Mouse (Mus musculus) regulatory T cell (primary cell): ENCODE data around the gene Ncoa3.
"Not testable (repeated sequence)": the region's sequence is repeated elsewhere in the genome, so short reads cannot be mapped to it uniquely, and the experiment has no call there.

ENCODE experiments used
- in situ Hi-C: fragments of 300-600 bp; cut with MboI, MseI; formaldehyde crosslinking; loops from one replicate; pipeline ENCODE4 v1.15.1; 2025; ENCODE audit warnings: high pct_unique_total_duplicates

The Ncoa3 gene

DNA sequence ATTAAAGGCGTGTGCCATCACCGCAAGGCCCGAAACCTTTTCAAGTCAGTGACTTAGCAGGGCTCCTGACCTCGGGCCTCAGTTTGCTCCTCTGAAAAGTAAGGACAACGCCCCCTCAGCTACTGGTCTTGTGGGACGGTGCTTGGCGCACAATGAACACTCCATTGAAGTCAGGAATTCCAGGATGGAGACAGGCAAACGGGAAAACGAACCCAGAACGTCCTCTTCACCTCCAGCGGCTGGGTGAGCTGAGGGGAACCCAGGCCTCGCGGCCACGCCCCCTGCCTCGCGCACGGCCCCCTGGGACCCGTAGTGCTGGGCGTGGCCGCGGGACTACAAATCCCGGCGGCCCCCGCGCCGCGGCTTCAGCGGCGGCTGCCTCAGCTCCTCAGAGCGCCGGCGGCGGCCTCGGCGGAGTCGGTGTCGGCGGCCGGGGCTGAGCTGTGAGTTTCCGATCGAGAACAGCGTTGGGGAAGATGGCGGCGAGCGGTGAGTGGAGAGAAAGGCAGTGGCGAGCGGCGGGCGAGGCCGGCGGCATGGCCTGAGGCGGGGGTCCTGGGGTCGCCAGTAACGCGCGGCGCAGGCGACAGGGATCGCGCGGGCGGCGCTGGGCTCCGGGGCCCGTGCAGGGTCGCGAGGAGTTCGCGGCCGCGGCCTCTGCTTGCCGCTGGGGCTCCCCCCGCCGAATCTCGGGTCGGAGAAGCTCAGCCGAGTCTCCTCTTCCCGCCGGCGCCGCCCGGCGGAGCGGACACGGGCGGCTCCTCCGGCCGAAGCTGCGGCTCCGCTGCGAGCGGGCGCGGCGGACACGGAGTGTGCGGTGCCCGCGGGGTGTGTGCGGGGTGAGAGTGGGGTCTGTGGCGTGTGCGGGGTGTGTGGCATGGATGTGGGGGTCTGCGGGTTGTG is at the start of gene Ncoa3:
Ncoa3 (plus strand) TSS at position 367 of the 903 bp plus-strand sequence.
- in situ Hi-C loops = loop anchor here (25.0 kb wide), 1 partner anchor 1945 kb away; the partner anchor contains the start of gene Ptpn1

DNA sequence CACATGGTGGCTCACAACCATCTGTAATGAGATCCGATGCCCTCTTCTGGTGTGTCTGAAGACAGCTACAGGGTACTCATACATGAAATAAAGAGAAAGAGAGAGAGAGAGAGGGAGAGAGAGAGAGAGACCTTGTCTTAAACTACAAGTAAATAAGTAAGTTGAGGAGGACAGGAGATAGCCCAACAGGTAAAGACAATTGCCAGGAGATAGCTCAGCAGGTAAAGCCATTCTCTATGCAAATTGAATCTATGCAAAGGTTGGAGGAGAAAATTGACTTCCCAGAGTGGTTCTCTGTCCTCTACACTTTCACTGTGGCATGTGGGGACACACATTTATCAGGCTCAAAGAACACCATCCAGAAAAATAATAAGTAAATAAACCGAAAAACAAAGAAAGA is 49.3 kb upstream of the Ncoa3 start:
- in situ Hi-C loops = no loop called here

GRCm38 (mm10) chr2:165944576-165945351 is 47.7 kb upstream of the Ncoa3 start:
- in situ Hi-C loops = no loop called here

GRCm38 (mm10) chr2:165946046-165946564 is 46.3 kb upstream of the Ncoa3 start:
- in situ Hi-C loops = no loop called here

- in situ Hi-C loops = no loop called here
These were observed 44.4 kb upstream of the Ncoa3 start for GRCm38 (mm10) chr2:165948007-165948406.

DNA sequence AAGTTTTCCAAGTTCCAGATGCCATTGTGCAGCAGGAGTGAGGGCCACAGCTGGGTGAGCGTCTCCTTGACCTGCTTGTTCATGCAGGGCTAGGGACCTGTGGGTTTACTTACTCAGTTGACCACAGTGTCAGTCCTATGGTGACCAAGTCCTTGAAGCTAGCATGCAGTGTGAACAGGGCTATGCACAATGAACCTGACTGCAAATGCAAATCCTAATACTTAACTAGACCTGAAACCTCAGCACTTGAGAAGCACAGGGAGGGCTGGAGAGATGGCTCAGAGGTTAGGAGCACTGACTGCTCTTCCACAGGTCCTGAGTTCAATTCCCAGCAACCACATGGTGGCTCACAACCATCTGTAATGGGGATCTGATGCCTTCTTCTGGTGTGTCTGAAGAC is 43.7 kb upstream of the Ncoa3 start:
- in situ Hi-C loops = not testable (repeated sequence)

GRCm38 (mm10) chr2:165949719-165950118 is 42.7 kb upstream of the Ncoa3 start:
- in situ Hi-C loops = no loop called here

GRCm38 (mm10) chr2:165951432-165952068 is 40.9 kb upstream of the Ncoa3 start:
- in situ Hi-C loops = no loop called here

DNA sequence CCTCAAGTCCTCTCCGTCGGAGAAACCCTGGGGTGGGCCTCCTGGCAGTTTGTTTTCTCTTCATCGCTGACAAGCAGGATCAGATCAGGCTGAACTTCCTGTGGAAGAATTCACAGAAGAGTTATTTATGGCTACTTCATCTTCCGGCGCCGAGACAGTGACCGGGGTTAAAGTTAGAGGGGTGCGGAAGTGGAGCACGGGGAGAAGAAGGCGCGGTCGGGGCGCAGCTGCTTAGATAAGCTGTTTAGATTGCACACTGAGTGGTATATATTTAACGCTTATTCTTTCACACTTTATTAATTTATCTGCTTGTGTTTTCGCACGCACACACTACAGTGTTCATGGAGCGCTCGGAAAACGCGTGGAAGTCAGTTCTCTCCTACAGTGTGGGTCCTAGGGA is 37.6 kb upstream of the Ncoa3 start:
- in situ Hi-C loops = no loop called here

DNA sequence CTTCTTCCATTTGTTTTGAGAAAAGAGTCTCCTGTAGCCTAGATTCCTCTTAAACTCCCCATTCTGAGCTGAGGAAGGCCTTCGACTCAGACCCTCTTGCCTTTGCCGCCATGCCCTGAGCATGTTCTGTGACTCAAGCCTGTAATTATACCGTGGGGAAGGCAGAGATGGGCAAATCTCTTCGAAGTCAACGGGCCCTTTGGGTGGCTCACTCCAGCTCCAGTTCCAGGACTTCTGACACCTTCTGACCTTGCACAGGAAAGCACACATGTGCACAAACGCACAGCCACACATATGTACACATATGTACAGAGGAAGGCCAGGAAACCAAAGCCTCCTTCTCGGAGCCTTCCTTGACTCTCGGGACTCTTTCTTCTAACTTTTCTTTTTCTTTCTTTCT is 37.0 kb upstream of the Ncoa3 start:
- in situ Hi-C loops = no loop called here

GRCm38 (mm10) chr2:165956096-165956740 is 36.2 kb upstream of the Ncoa3 start:
- in situ Hi-C loops = no loop called here

- in situ Hi-C loops = no loop called here
These were observed 35.1 kb upstream of the Ncoa3 start for GRCm38 (mm10) chr2:165957257-165957828.

GRCm38 (mm10) chr2:165958556-165958955 is 33.9 kb upstream of the Ncoa3 start:
- in situ Hi-C loops = no loop called here

- in situ Hi-C loops = no loop called here
These were observed 31.7 kb upstream of the Ncoa3 start for GRCm38 (mm10) chr2:165960695-165961094.

- in situ Hi-C loops = no loop called here
These were observed 29.6 kb upstream of the Ncoa3 start for GRCm38 (mm10) chr2:165962824-165963223.

- in situ Hi-C loops = no loop called here
These were observed 28.3 kb upstream of the Ncoa3 start for GRCm38 (mm10) chr2:165964121-165964520.

DNA sequence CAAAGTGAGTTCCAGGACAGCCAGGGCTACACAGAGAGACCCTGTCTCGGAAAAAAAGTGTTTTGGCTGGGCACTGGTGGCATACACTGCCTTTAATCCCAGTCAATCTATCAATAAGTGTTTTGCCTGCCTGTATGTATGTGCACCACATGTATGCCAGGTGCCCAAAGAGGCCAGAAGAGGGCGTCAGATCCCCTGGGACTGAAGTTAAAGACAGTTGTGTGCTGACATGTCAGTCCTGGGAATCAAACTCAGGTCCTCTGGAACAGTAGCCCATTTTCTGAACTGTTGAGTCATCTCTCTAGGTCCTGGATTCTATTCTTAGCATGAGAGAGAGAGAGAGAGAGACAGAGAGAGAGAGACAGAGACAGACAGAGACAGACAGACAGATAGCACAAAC is 25.4 kb upstream of the Ncoa3 start:
- in situ Hi-C loops = no loop called here

DNA sequence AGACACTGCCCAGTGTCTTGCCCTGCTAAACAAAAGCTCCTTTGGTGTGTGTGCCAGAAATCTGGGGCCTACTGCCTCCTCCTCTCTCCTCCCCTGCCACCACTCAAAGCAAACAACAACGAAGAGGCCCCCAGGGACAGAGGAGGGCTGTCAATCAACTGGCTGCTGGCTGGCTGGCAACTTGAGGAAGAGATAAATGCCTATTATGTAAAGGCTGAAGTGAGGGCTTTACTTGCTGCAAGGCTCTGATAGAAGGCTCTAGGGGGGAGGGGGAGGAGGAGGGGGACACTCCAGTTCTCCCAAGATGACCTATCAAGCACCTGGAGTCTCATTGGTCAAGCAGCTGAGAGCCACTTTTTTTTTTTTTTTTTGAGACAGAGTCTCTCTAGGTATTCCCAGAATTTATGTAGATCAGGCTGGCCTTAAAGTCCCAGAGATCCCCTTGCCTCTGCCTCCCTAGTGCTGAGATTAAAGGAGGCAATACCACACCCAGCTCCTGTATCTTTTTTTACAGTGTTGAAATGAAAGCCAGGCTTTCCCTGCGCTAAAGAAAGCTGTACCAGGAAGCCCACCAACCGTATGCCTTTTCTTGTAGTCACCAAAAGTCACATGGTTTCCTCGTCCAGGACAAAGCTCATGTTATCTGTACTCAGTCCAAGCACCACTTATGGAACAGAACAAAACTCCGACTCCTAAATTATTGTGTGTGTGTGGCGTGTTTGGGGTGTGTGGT is 24.4 kb upstream of the Ncoa3 start:
- in situ Hi-C loops = no loop called here

DNA sequence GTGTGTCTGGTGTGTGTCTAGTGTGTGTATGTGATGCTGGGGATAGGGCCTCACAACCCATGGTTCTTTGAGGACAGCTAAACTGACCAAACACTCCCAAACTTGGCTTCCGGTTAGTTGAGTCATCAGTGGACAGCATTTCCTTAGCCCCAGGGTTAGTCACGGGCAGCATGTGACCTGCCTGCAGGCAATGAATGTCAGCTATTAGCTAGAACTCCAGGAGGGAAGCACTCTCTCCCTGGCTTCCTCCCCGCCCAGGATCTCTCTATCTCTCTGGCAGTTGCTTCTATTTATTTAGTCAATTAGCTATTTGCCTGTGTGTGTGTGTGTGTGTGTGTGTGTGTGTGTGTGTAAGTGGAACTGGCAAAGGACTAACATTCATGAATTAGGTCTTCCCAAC is 23.6 kb upstream of the Ncoa3 start:
- in situ Hi-C loops = no loop called here

DNA sequence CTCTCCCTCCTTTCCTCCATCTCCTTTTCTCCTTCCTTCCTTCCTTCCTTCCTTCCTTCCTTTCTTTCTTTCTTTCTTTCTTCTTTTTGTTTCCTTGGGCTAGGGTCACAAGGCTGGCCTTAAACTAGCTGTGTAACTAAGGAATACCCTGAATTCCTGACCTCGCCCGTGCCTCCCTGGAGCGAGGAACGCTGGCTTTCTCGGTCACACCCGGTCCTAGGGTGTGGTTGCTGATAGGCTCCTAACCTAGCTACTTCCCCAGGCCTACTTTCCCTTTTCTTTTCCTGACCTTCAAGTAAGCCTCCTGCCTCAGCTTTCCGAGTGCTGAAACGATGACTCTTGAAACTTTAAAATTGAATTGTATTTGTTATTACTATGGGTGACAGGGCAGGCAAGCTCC is 23.0 kb upstream of the Ncoa3 start:
- in situ Hi-C loops = no loop called here
